Mouse (Mus musculus) heart, adult 11 months (tissue): ENCODE results near the gene Dync1i1.

Source experiments
- DNase-seq: peaks from one replicate; pipeline ENCODE4 v3.0.0; 2022

The Dync1i1 gene

GRCm38 (mm10) chr6:6071038-6071437, 345.6 kb downstream of the Dync1i1 start:
- DNase-seq: no peak

GRCm38 (mm10) chr6:6075940-6076447, 350.6 kb downstream of the Dync1i1 start:
- peak; percentile 61 for DNase-seq

GRCm38 (mm10) chr6:6077234-6077633, 351.8 kb downstream of the Dync1i1 start:
- DNase-seq: no peak
